Mouse (Mus musculus) forebrain, embryonic 16.5 days (tissue): ENCODE results near the gene Gpr162. TPM values are rescaled to one million over a fixed set of nuclear protein-coding genes. Genes with fewer than 3 reads are reported as not detected.
A peak's percentile ranks its signal among the peaks of the same experiment; 100 is the strongest.

Experiments
- ATAC-seq: fragments of 200-750 bp; cut with Nextera tagmentation; 2 replicates; pipeline ENCODE4 v1.8.0; 2017; ENCODE audit warnings: mild to moderate bottlenecking, moderate library complexity
- H3K27ac ChIP-seq: fragments of 300-500 bp; sonication (generic); 2 replicates; pipeline ENCODE4 v1.5.1; 2014; ENCODE audit warnings: low read length, control low read depth
- H3K27me3 ChIP-seq: fragments of 300-500 bp; sonication (generic); replicated peaks from 2 replicates; pipeline ENCODE4 v1.6.1; 2014; ENCODE audit warnings: low read length; ENCODE audit not compliant: control insufficient read depth, insufficient read depth
- H3K36me3 ChIP-seq: fragments of 300-500 bp; sonication (generic); 2 replicates; pipeline ENCODE4 v1.6.1; 2014; ENCODE audit not compliant: control insufficient read depth, insufficient read depth
- H3K4me1 ChIP-seq: fragments of 300-500 bp; sonication (generic); replicated peaks from 2 replicates; pipeline ENCODE4 v1.6.1; 2014; ENCODE audit warnings: low read length; ENCODE audit not compliant: control insufficient read depth, insufficient read depth
- H3K4me2 ChIP-seq: fragments of 300-500 bp; sonication (generic); 2 replicates; pipeline ENCODE4 v1.6.1; 2014; ENCODE audit warnings: mild to moderate bottlenecking, low read length, control low read depth
- H3K4me3 ChIP-seq: fragments of 300-500 bp; sonication (generic); replicated peaks from 2 replicates; pipeline ENCODE4 v1.5.1; 2014; ENCODE audit warnings: mild to moderate bottlenecking, low read length, control low read depth
- H3K9ac ChIP-seq: fragments of 300-500 bp; sonication (generic); replicated peaks from 2 replicates; pipeline ENCODE4 v1.6.1; 2014; ENCODE audit warnings: low read depth, low read length, control low read depth
- H3K9me3 ChIP-seq: fragments of 300-500 bp; sonication (generic); 2 replicates; pipeline ENCODE4 v1.6.1; 2016; ENCODE audit warnings: low read length; ENCODE audit not compliant: control insufficient read depth
- WGBS: fragments of 180-500 bp; shearing (Covaris S2); extraction: QIAGEN DNeasy Blood & Tissue Kit; methylation state at CpG from one replicate; pipeline ENCODE4 v1.1.7; 2014; 5-methylcytosine and 5-hydroxymethylcytosine counted together
- polyA plus RNA-seq: library from polyadenylated mRNA; unstranded; fragments of >200 nt; fragmentation: Nextera tagmentation; extraction: Ambion mirVana; gene quantifications from 2 replicates; pipeline ENCODE4 v1.2.1, GENCODE M21; 2015

The Gpr162 gene
- polyA plus RNA-seq, 1 experiment from 2014 or later = 28.8 TPM

DNA sequence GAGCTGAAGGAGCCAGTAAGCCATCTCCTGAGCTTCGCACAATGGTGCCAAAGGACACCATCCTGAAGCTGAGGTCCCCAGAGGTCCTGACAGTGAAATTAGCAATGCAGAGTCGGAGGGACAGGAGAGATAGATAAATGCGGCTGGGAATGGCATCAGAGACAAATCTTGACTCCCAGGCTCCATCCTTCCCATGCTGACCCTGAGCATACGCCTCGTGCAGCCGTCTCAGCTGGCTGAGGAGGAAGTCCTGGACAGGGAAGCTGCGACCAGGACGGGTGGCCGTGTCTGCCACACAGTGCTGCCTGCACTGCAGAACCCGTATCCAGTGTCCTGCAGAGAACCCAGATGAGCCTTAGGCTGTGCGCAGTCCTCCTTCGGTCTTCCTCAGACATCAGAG lies 9.1 kb downstream of the Gpr162 start:
- Histone ChIP-seq H3K9me3 (no peaks in the 10 kb centered on the region), H3K27me3 (no peaks in the 10 kb centered on the region)
- 78% methylated on average over 12 of the region's 12 CpGs for WGBS

DNA sequence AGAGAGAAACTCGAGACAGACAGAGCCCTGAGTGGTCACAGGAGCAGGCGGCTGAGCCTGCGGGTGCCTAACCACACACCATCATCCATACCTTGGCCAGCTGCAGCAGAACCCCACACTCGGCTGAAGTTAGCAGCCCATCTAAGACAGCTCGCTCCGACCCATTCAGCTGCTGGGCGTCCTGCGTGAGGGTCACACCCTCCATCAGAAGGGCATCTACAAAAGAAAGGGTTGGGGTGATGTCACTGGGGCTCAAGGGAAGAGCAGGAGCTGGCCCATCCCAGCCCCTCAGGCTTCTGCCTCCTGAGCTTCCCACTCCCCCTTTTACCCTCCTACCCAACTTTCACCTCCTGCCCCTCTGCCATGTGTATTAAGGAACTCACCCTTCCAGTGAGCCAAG lies 13.2 kb downstream of the Gpr162 start:
- H3K27me3 ChIP-seq = no peaks in the 10 kb centered on the region
- 68% methylated on average over 8 of the region's 8 CpGs for WGBS
- H3K9me3 ChIP-seq = no peaks in the 10 kb centered on the region
- H3K4me1 ChIP-seq = peaks cover 2% of the 10 kb centered on the region
- H3K4me3 ChIP-seq = no peak overlapping the region
- no peak overlapping the region for H3K27ac ChIP-seq
- H3K9ac ChIP-seq = no peak overlapping the region
- H3K4me2 ChIP-seq = no peak overlapping the region
- H3K36me3 ChIP-seq = peaks cover 5% of the 10 kb centered on the region; the same call in 1 of the 2 replicates
- ATAC-seq = no peak

More for the DNA sequence above, 9.1 kb downstream of the Gpr162 start:
- H3K9ac ChIP-seq = no peak overlapping the region
- H3K4me3 ChIP-seq = no peak overlapping the region
- H3K4me2 ChIP-seq = no peak overlapping the region
- H3K36me3 ChIP-seq = peaks cover 5% of the 10 kb centered on the region; the same call in 1 of the 2 replicates
- peaks cover 25% of the 10 kb centered on the region for H3K4me1 ChIP-seq
- no peak overlapping the region for H3K27ac ChIP-seq
- no peak for ATAC-seq

DNA sequence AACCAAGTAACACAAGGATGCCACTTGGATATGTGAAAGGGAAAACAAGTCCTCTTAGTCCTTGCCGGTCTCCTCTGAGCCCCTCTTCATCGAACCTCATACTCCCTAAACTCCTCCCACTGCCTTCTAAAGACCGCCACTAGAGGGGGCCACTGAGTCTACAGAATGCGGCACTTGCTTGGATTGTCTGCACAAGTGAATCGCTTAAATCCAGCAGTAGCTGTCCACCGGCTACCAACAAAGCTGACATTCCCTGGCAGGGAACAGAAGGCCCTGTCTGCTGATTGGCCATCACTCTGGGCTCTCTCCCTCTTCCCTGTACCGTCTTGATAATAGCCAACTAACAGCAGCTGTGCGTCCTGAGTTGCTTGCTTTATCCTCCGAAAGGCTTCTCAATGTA lies 16.5 kb downstream of the Gpr162 start:
- Histone ChIP-seq H3K4me3 (no peak overlapping the region), H3K9me3 (no peaks in the 10 kb centered on the region), H3K4me2 (0 out of 2 replicates have a peak overlapping the region, but pooled peaks have one; percentile 5), H3K27ac (0 out of 2 replicates have a peak overlapping the region, but pooled peaks have one; percentile 7), H3K4me1 (peaks cover 2% of the 10 kb centered on the region), H3K36me3 (no peaks in the 10 kb centered on the region), H3K9ac (peak overlapping the region; percentile 16), H3K27me3 (no peaks in the 10 kb centered on the region)
- ATAC-seq = peak; percentile 89
- 3% methylated on average over 9 of the region's 9 CpGs for WGBS

DNA sequence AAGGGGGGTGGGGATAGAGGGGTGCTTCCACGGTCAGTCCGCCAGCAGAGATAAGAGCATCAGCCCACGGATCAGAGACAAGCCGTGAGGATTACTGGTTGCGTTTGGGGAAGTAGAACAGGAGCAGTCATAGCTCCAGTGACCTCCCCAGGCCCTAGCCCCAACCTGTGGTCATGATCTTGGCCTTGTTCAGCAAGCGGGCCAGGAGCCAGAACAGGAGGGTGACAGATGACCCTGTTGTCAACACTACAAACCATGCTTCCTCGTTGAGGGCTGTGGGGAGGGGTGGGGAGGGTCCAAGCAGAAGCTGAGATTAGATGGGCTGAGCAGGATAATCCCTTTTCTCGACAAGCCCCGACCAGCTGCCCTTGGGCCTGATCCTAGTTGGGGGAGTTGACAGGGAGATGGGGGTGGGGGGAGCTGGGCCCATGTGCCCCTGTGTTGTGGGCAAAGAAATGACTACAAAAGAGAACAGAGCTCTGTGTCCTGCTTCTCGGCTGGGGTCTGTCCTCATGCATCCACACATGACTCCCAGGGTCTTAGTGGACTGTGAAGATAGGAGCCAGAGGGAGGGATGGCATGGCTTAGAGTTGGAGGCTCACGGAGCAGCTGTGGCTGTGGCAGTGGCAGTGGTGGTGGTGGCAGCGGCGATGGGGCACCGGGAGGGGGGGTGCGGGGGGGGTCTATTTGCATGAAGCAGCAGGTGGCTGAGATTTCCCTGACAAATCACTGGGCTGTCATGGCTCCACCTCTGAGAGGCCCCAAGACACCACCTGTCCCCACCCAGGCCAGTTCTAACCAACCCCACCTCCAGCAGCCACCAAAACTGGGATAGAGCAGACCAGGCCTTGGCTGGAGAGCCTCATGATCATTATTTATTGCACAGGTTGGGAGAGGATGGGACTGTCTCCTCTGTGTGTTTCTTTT lies 23.3 kb downstream of the Gpr162 start, which contains the start of gene Gnb3:
Gene Gnb3 (minus strand): TSS at position 35 of the 927 bp plus-strand sequence.
- no peak for ATAC-seq
- Histone ChIP-seq H3K4me2 (no peak within 1 kb of the TSS), H3K4me1 (no peaks in the 10 kb centered on the region), H3K9ac (peak within 1 kb of the TSS; percentile 25; the same call in 1 of the 2 replicates), H3K9me3 (no peaks in the 10 kb centered on the region), H3K4me3 (no peak within 1 kb of the TSS), H3K27me3 (no peaks in the 10 kb centered on the region), H3K36me3 (no peaks in the 10 kb centered on the region), H3K27ac (no peak within 1 kb of the TSS)
- 25% methylated on average over 14 of the region's 15 CpGs for WGBS

DNA sequence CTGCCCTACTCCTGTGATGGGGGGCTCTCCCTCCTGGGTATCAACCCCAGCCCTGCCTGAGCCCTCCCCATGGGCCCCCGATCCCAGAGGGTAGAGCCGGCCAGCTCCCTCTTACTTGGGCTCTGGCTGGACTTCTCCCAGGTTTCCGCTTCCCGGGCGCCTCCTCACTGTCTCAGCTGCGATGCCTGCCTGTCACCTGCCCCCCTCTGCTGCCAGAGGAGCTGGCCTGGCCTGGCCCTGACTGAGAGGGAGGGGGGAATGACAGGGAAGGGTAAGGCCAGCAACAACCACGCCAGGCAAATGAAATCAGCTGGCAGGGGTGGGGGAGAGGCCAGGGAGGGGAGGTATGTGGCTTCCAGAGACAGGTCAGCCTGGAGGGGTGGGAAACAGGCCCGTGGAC lies 24.0 kb downstream of the Gpr162 start:
- no peaks in the 10 kb centered on the region for H3K4me1 ChIP-seq
- 0 out of 2 replicates have a peak, but pooled peaks have one; percentile 5 for ATAC-seq
- no peak overlapping the region for H3K4me2 ChIP-seq

DNA sequence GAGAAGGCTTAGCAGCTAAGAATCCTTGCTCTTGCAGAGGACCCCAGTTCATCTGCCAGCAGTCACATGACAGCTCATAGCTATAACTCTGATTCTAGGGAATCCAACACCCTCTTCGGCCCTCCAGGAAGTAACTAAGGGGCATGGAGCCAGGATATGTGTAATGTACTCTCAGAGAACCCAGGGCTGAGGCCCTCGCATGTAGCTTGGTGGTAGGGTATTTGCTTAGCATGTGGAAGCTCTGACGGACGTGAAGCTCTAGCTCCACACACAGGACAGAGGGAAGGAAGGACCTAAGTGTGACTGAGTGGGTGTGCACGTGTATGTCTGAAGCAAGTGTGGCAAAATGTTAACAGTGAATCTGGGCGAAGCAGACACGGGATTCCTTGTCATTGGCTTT lies 27.4 kb downstream of the Gpr162 start:
- Histone ChIP-seq H3K4me2 (no peak overlapping the region), H3K9ac (no peak overlapping the region), H3K36me3 (no peaks in the 10 kb centered on the region), H3K9me3 (no peaks in the 10 kb centered on the region), H3K27me3 (no peaks in the 10 kb centered on the region), H3K4me1 (peaks cover 3% of the 10 kb centered on the region; the same call in 1 of the 2 replicates), H3K27ac (no peak overlapping the region), H3K4me3 (no peak overlapping the region)
- WGBS = 84% methylated on average over 7 of the region's 7 CpGs
- no peak for ATAC-seq

More for the DNA sequence above, 24.0 kb downstream of the Gpr162 start:
- WGBS = 14% methylated on average over 8 of the region's 8 CpGs
- H3K27me3 ChIP-seq = no peaks in the 10 kb centered on the region
- no peak overlapping the region for H3K4me3 ChIP-seq
- no peaks in the 10 kb centered on the region for H3K36me3 ChIP-seq
- no peaks in the 10 kb centered on the region for H3K9me3 ChIP-seq
- H3K27ac ChIP-seq = no peak overlapping the region
- peak overlapping the region; percentile 25; the same call in 1 of the 2 replicates for H3K9ac ChIP-seq

DNA sequence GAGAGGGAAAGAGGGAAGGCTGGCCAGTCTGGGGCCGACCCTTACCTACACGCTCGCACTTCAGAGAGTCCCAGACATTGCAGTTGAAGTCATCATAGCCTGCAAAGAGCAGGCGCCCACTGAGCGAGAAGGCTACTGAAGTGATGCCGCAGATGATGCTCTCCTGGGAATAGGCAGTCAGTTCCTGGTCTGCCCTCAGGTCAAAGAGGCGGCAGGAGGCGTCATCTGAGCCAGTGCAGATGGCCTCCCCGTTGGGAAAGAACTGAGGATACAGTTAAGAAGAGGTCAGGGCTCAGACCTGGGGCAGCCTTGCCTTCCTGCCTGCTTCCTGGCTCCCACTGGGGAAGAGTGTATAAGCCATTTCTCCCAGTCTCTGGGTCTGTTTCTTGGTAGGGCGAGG lies 28.3 kb downstream of the Gpr162 start:
- no peak overlapping the region for H3K9ac ChIP-seq
- no peak for ATAC-seq
- 72% methylated on average over 10 of the region's 10 CpGs for WGBS

DNA sequence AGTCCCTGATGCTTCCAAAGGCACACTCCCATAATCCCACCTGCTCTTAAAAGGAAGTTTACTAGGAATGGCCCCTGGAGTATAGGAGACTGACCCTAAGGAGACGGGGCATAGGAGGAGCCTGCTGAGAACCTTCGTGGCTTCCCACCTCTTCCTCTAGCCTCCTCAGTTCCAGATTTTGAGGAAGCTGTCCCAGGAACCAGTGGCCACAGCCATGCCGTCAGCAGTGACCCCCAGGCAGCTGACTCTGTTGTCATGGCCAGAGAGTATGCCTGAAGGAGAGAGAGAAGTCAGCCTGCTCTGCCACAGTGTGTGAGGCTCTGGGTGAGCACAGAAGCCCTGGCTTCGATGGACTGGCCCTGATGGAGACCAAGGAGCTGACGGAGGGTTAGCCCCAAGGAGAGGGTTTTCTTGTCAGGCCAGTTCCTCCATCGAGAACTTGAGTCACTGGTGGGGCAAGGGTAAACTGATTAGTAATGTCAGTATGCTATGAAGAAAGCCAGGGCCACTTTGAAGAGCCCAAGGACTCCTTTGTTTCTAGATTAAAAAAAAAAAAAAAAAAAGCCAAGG lies 29.2 kb downstream of the Gpr162 start:
- Histone ChIP-seq H3K9me3 (no peaks in the 10 kb centered on the region), H3K4me2 (no peak overlapping the region), H3K27me3 (no peaks in the 10 kb centered on the region), H3K27ac (no peak overlapping the region), H3K36me3 (no peaks in the 10 kb centered on the region), H3K4me1 (peaks cover 14% of the 10 kb centered on the region), H3K9ac (no peak overlapping the region), H3K4me3 (no peak overlapping the region)
- 84% methylated on average over 6 of the region's 6 CpGs for WGBS
- ATAC-seq = no peak

More for the DNA sequence above, 28.3 kb downstream of the Gpr162 start:
- Histone ChIP-seq H3K9me3 (no peaks in the 10 kb centered on the region), H3K4me3 (no peak overlapping the region), H3K36me3 (no peaks in the 10 kb centered on the region), H3K27me3 (no peaks in the 10 kb centered on the region), H3K4me1 (peaks cover 10% of the 10 kb centered on the region), H3K27ac (no peak overlapping the region), H3K4me2 (no peak overlapping the region)

DNA sequence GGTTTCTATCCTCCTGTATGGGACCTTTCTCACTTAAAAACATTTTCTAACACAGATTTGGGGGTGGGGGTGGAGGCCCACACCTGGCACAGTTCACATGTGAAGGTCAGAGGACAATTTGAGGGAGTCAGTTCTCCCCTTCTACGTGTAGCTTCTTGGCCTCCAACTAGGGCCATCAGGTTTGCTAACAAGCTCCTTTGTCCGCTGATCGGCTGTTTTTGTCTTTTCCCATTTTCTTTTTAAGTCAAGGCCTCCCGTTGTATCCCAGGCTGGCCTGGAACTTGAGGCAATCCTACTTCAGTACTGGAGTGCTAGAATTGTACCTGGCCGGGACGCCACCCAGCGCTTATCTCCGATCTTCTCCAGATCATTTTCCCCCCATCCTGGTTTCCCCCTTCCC lies 32.1 kb downstream of the Gpr162 start:
- 87% methylated on average over 8 of the region's 8 CpGs for WGBS
- H3K4me1 ChIP-seq = peaks cover 25% of the 10 kb centered on the region
- no peaks in the 10 kb centered on the region for H3K36me3 ChIP-seq
- H3K4me2 ChIP-seq = no peak overlapping the region
- H3K27ac ChIP-seq = no peak overlapping the region
- no peak overlapping the region for H3K4me3 ChIP-seq
- ATAC-seq = no peak
- H3K9me3 ChIP-seq = no peaks in the 10 kb centered on the region
- no peaks in the 10 kb centered on the region for H3K27me3 ChIP-seq
- no peak overlapping the region for H3K9ac ChIP-seq
